Mouse (Mus musculus): Measurements from ENCODE around the gene Rps27. TPM values are rescaled to one million over a fixed set of nuclear protein-coding genes. Genes with fewer than 3 reads are reported as not detected.

Rps27 gene
- total RNA-seq, 2 experiments from 2014 or later = 1,294 to 1,303 TPM

DNA sequence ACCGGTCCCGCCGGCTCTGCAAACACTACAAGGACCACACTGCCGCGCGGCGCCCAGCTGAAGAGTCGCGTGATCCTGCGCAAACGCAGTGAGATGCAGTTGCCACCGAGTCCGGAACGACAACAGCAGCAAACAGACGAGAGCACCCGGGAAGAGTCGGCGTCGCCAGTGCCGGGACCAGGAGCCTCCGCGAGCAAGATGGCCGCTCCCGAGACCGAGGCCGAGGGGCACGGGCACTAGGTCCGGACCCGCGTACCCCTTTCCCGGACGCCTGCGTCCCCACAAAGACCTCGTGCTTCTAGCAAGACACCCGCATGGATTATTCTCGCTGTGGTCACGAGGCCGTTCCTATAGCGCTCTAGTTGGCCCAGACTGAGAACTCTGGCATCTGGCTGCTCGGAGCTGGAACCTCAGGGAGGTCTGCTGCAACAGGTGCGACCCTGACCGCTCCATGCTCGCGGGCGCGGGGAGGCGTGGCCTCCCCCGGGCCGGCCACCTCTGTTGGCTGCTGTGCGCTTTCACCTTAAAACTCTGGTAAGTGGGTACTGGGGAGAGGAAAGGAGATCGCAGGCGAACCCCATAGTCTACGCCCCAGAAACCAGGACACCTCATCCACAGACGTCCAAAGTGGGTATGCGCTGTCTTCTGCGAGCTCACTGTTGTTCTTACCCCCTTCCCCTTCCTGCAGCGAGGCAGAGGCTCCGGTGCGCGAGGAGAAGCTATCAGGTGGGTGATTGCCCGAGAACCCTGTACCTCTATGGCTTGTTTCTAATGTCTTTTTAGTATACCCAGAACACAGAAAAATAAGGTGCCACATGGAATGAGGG, 18.3 kb upstream of the Rps27 start, which contains the start of gene Jtb:
Jtb (plus strand) TSS at position 91 of the 827 bp plus-strand sequence.
- peak; percentile 89 for DNase-seq

DNA sequence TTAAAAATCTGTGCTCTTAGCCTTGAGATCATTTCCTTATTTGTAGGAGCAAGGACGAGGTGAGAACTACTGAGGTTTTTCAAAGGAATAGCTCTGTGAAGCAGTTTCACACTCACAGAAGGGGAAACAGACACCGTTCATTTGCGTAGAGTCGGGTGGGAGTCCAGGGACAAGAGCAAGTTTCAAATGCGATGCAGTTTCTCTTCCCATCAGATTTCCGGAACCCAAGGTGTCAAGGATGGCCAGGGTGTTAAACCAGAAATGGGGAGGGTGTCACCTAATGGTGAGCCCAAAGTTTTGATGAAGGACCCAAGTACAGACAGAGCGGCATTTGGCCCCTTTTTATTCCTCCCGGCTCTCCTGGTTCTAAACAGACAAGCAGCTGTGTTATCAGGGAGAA, 17.6 kb upstream of the Rps27 start:
- DNase-seq = no peak

DNA sequence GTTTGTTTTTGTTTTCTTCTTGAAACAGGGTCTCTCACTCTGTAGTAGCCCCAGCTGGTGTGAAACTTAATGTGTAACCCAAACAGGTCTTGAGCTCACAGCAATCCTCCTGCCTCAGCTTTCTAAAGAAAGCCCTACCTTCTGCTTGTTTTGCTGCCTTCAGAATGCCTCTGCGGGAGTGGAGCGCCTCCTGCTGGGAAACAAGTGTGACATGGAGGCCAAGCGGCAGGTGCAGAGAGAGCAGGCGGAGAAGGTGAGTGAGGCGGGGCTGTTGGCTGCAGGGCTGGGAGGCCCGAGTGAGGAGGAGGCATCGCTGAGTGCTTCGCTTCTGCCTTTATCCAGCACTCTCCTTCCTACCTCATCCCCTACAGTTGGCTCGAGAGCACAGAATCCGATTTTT, 10.9 kb upstream of the Rps27 start:
- DNase-seq = no peak

DNA sequence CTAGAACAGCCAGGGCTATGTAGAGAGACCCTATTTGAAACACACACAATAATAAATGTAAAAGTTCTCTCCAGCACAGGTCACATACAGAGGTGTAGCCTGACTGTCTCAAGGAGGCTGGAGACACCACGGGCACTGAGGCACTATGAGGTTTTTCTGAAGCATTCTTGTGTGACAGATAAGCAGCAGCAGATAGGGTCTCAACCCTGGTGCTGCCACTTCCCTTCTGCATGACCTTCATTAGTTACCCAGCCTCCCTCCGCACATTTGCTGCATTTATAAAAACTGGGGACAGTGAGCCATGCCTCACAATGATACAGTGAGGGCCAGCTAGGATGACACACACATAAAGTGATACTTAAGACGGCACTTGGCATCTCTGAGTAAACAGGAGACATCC, 9.5 kb upstream of the Rps27 start:
- DNase-seq = no peak

DNA sequence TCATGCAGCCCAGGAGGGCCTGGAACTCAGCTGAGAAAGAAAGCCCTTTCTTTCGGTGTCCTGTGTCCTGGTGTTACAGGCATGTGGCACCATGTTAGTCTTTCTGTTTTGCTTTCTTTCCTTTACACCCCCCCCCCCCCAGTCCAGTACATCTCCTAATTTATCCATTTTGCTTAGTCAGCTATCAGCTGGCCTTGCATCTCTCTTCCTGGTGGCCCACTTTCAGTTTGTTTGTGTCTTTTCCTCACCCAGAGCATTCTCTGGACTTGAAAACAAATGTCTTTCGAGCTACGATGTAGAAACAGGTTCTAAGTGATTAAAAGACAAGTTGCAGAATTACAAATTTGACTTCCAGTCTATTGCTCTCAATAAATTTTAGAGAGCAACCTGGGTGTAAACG, 9.0 kb upstream of the Rps27 start:
- no peak for DNase-seq

DNA sequence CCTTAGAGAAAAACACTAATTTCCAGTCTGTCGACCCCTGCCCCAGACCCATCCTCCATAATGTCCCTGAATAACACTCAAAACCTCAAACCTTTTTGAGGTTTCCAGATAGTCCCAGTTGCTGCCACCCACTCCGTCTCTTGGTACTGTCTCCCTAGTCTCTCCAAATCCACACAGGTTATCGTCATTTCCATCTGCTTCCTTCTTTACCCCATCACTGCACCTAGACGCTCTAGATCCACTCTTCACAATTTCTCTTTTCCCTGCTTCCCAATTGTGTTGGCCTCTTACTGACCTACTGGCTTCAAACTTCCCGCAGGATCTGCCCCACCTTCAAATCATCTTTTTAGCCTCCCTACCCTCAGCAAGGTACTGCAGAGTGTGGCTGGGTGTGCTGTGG, 7.7 kb upstream of the Rps27 start:
- no peak for DNase-seq

DNA sequence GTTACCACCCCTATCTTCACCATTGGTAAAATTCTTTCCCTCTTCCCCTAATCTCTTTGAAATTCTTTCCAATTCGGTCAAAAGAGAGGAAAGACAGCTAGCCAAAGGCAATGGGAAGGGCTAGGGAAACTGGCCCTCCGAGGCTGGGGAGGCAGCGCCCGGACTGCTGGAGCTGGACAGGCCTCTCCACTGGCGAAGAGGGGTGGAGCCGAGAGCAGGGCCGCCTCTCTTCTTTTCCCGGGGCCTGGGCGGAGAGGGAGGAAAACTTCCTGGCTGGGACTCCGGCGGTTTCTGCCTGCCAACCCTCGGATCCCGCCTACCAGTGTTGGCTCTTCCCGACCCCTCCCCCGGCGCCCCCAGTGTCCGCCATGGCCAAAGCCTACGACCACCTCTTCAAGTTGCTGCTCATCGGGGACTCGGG, 7.1 kb upstream of the Rps27 start:
- peak; percentile 77 for DNase-seq

DNA sequence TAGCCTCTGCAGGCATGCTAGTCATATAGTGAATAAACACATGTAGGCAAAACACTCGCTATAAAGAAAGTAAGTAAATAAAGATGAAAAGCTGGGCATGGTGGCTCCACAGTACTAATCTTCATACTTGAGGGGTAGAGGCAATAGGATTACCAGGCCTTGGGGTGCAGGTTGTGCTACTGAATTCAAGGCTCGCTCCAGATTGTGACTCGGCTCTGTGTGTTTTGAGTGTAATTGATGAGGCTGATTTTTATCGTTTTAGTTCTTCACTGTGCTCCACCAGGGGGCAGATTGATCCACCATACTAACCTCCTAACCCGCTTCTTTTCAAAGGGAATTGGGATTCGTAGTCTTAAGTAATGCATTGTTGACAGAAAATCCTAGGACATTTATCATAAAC, 6.6 kb upstream of the Rps27 start:
- DNase-seq = peak; percentile 28

DNA sequence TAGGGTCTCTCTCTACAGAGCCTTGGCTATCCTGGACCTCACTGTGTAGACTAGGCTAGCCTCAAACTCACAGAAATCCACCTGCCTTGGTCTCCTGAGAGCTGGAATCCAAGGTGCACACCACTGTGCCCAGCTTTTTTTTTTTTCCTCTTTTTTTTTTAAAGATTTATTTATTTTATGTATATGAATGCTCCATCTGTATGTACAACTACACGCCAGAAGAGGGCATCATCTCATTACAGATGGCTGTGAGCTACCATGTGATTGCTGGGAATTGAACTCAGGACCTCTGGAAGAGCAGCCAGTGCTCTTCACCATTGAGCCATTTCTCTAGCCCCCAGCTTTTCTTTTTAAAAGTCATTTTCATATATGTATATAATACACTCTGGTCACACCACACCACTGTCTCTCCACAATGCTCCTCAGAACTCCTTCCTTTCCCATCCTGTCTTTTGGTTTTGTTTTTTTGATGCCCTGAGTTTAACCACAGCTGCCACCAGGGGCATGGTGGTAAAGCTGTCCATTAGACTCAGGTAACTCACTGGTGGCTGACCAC, 2.5 kb upstream of the Rps27 start:
- no peak for DNase-seq

DNA sequence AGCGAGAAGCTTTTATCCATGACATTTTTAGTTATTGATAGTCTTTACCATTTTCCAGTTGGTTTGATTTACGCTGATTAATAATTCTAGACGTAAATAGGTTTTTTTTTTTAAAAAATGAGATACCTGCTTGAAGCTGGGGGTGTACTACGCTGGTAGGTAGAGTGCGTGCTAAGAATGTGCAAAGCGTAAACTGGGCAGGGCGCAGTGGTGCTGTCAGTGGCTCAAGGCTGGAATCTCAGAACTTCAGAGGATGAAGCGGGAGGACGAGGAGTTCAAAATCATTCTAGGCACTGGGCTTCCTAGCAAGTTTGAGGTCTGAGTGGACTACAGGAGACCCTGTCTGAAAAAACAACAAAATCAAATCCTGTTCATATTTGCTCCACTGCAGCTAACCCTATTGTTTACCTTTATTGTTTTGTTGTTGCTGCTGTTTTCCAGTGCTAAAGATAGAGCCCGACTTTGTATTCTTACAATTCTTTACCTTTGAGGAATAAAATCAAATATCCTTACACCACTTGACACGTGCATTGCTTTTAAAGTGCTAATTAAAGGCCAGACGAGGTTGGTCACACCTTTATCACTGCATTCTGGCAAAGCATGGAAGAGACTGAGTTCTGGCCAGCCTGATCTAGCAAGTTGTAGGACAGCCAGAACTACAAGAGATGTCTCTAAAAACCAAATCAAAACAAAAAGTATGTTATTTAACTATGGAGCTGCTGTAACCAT, 669 bp upstream of the Rps27 start:
- DNase-seq = no peak

DNA sequence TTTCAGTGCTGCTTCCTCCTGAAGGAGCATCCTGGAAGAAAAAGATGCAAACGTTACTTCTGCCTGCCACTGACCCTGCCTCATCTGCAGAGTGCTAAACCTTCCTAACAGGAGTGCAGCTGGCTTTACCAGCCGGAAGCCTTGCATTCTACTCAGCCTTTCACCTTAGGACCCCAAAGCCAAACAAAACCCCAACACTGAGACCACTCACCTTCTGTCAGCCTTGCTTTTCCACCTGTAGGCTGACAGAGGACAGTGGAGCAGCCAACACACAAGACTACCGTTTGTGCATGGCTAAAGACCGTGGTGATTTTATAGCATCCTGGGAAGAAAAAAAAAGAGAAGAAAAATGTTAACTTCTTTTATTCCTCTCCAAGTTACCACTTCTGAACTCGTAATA, 728 bp downstream of the Rps27 start:
- DNase-seq = no peak

DNA sequence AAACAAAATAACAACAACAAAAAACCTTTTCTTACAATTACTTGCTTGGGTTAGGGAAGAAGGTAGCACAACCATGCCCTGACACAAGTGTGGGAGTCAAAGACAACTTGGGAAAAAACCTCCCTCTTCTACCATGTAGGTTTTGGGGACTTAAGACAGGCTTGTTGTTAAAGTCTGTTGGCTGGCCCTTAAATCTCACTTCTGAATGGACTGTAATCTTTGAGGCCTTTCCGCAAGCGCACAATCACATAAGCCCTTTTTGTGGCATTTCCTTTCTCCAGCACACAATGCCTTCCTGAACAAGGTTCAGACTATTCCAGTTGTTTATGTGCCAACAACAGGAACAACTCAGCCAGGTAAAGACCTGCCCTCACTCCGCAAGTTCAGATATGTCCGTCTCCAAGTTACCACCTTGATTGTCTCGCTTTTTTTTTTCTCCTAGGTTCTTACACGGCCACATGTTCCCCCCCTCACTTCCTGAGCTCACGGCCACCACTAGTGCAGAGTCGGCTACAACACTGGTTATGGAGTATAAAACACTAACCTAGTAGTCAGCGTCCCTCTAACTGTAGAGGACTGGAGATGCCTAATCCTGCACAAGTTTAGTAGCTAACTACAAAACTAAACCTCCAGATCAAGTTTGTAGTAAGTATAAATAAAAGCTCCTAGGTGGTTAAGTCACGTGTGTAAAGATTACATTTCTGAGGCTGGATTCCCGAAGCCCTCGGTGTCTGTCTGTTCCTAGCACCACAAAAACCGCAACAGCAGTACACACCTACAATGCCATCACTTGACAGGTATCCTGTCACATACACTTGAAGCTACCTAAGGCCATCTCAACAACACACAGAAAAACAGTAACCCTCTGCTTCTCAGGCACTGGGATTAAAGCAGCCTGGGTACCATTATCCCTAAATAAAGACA, 1.7 kb downstream of the Rps27 start:
- no peak for DNase-seq

DNA sequence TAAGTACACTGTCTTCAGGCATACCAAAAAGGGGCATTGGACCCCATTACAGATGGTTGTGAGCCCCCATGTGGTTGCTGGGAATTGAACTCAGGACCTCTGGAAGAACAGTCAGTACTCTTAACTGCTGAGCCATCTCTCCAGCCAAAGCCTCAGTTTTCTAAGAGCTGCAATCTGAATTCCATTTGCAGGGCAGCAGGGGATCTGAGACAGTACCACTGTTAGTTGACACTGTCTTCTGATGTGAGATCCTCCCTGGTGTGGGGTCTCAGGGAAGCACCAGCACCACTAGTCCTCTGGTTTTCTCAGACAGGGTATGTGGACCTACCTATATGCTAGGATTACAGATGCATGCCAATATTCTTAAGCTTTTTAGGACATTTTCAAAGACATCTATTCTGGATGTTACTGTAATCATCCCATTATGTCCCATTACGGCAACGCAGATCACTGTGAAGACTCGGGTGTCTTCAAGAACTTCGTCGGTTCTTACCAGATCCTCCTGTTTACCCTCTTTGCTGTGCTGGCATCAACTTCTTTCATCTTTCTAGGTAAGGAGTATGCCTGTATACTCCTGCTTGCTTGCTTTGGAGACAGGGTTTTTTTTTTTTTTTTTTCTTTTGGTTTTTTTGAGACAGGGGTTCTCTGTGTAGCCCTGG, 3.4 kb downstream of the Rps27 start:
- DNase-seq = no peak

DNA sequence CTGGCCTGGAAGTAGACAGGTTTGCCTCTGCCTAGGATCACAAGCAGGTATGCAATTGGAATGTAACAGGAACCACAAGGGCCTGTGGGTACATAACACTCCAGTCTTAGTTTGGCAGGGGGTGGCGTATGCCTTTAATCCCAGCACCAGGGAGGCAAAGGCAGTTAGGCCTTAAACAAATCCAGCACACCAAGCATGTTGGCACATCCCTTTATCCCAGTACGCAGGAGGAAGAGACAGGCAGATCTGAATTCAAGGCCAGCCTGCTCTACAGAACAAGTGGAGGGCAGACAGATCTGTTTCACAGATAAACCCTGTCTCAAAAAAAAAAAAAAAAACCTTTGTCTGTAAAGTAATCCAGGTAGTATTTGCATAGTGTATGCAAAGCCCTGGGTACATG, 4.8 kb downstream of the Rps27 start:
- DNase-seq = no peak

DNA sequence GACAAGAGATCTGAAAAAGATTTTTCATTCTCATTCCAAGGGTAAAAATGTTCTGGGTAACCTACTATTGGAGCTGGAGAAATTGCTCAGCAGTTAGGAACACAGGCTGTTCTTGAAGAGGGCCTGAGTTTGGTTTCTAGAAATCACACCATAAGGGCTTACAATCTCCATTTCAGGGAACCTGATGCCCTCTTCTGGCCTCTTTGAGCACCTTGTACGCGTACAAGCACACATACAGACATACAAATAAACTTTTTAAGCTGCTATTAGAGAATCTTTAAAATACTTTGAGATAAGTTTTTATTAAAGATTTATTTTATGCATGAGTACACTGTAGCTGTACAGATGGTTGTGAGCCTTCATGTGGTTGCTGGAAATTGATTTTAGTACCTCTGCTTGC, 8.9 kb downstream of the Rps27 start:
- no peak for DNase-seq

DNA sequence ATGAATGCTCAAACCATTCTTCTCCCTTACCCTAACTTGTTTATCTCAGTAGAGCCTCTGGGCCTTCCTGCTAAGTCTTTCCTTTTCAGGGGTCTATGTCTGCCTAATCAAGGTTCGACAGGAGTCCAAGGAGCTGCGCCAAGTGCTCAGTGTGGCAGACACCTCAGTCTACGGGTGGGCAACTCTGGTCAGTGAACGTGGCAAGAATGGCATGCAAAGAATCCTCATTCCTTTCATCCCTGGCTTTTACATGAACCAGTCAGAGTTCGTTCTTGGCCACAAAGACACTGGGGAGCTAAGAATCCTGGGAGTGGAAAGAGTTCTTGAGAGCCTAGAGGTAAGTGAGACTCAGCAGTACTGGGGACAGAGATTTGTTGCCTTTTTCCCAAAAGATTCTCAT, 9.8 kb downstream of the Rps27 start:
- no peak for DNase-seq

DNA sequence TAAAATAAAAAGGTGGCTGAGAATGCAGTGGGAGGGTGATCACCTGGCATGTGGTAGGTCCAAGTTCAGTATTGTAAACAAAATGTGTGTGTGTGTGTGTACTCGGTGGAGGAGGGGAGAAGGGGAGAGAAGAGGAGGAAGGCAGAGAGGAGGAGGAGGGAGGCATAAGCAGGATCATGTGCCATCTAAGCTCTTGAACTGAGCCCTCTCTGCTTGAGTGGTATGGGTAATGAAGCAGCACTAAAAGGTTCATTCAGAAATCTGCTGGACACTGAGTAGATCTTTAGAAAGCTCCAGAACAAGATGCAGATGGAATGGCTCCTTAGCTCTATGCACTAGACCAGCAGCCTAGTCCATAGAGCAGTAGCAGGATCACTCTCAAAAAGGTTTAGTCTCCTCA, 10.6 kb downstream of the Rps27 start:
- DNase-seq = no peak

DNA sequence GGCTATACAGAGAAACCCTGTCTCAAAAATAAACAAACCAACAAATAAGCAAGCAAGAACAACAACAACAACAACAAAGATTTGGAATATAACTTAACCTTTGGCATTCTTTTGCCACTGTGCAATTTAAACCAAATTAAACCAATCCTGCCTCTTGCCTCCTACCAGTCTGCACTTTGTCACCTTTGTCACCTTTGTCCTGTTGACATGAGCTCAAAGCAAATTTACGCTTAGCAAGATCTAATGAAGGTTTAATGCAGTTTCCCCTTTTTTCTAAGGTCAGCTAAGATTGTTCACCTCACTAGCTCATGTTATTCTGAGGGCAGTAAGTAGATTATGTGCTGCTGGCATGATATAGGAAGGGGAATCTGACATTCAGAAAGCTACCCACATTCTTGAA, 15.9 kb downstream of the Rps27 start:
- no peak for DNase-seq

DNA sequence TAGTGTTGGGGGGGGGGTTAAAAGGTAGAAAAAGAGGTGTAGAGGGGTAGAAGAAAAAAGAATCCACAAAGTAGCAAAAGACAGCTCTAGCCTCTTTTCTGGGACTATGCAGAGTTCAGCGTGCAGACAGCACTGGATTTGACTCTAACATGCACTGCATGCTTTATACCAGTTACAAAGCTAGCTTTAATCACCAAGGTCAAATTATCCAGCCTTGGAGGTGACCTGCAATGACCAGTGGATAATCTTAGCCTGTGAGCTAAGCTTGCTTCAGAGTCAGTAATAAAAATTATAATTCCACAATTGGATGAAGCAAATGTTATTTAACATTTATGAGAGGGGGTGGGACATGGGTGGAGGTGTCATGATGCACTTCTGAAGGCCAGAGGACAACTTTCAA, 17.8 kb downstream of the Rps27 start:
- no peak for DNase-seq

DNA sequence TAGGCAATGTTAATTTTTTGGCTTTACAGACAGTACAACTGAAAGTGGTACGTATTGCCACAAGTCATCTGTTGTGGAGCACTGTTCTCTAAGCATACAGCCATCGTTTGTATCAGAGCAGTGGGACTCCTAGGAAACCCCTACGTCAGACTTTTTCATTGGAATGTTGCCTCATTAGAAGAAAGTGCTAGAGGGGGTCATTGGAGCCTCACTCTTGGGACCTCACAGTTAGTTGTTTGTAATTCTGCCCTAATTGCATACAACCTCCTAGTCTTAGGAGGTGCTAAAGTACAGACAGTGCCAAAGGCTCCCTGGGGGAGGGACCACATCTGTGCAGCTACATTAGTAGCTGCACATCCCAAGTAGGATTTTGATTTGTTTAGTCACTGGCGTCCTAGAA, 18.7 kb downstream of the Rps27 start:
- DNase-seq = no peak

DNA sequence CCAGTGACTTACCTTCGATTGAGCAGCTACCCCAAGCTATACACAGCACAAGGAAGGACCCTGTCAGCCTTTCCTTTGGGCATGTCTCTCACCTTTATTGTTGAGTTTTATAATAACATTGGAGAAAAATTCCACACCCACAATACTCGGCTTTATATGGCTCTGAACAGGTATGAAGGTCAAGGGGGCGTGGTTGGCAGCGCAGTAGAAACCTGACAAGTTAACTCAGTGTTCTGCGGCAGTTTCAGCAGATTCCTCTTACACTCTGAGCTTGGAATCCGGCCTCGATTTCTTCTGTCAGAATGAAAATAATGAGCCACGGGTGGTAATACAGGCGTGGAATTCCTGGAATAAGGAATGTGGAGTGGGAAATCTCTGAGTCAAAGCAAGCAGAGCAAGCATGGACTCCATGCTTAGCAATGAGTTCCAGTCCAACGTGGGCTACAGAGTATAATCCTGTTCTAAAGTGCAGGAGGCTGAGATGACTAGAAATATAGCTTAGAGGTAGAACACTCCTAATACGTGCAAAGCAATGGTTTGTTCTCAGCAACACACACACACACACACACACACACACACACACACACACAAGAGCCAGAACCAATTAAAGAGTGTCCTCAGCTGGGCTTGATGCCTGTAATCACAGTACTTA, 22.5 kb downstream of the Rps27 start:
- DNase-seq = no peak

Measured in gastrocnemius, postnatal 10 days (tissue).